Comparison of ENCODE assay signal across 13 mouse cellular contexts in genomic region chr5:131645341-131646191, GRCm38 (mm10).
DNase-seq lines count a peak whose midpoint lies in the region; ATAC-seq lines count a peak whose summit lies in the region.
"Had no signal": no experiment of that assay in that cellular context is flagged by ENCODE, and none has a peak within 500 bp of the region (broad histone marks: within the 10 kb centered on the region; RNA-seq: fewer than 3 reads in every experiment).

No protein-coding gene starts in this region.

- 39% methylated on average over 18 of the region's 18 CpGs for WGBS in kidney, embryonic 15.5 days
- 34% methylated on average over 18 of the region's 18 CpGs for WGBS in embryonic facial prominence, embryonic 14.5 days
- WGBS in hindbrain, embryonic 15.5 days, result 11% methylated on average over 18 of the region's 18 CpGs
- 14% methylated on average over 18 of the region's 18 CpGs for WGBS in neural tube, embryonic 12.5 days
- WGBS in liver, embryonic 11.5 days, result 87% methylated on average over 18 of the region's 18 CpGs

- no peak overlapping the region for H3K9ac ChIP-seq in kidney, embryonic 15.5 days
- no peak overlapping the region for H3K9ac ChIP-seq in embryonic facial prominence, embryonic 14.5 days (ENCODE audit: low read depth, low read length)
- no peak overlapping the region for H3K9ac ChIP-seq in hindbrain, embryonic 15.5 days
- no peak overlapping the region for H3K9ac ChIP-seq in neural tube, embryonic 12.5 days
- H3K9ac ChIP-seq in liver, embryonic 11.5 days (ENCODE audit: low read depth, low read length), result no peak overlapping the region
- H3K9ac ChIP-seq: limb, embryonic 13.5 days had no signal

- no peak; the same call in 1 of the 2 replicates for ATAC-seq in kidney, embryonic 15.5 days (replicated peaks; ENCODE audit: low FRiP score)
- ATAC-seq in embryonic facial prominence, embryonic 14.5 days (ENCODE audit: low read depth), result peak; percentile 34; the same call in 1 of the 2 replicates
- ATAC-seq in hindbrain, embryonic 15.5 days (ENCODE audit: low FRiP score, low read depth), result peak; percentile 58; the same call in 1 of the 2 replicates
- ATAC-seq in neural tube, embryonic 12.5 days (ENCODE audit: low FRiP score, low read depth), result peak; percentile 74
- ATAC-seq in liver, embryonic 11.5 days (replicated peaks; ENCODE audit: low FRiP score), result no peak
- ATAC-seq: Patski had no signal

- DNase-seq in kidney, postnatal 14 days, result no peak
- peak; percentile 87 for DNase-seq in embryonic facial prominence, embryonic 14.5 days (ENCODE audit: low spot score)
- DNase-seq in testis, postnatal 14 days (ENCODE audit: low spot score), result no peak
- DNase-seq in liver, embryonic 11.5 days (ENCODE audit: low spot score), result no peak
- DNase-seq in heart, adult 9 months (ENCODE audit: low spot score in 2 of 2), result no peak
- DNase-seq: gastrocnemius, adult 2 months; right cerebral cortex, postnatal 25 days had no signal

- H3K4me1 ChIP-seq in kidney, embryonic 15.5 days, result peaks cover 71% of the 10 kb centered on the region
- peaks cover 35% of the 10 kb centered on the region for H3K4me1 ChIP-seq in embryonic facial prominence, embryonic 14.5 days (ENCODE audit: control insufficient read depth, insufficient read depth, low read length)
- H3K4me1 ChIP-seq in hindbrain, embryonic 15.5 days (replicated peaks), result peaks cover 74% of the 10 kb centered on the region
- H3K4me1 ChIP-seq in neural tube, embryonic 12.5 days, result peaks cover 72% of the 10 kb centered on the region
- H3K4me1 ChIP-seq in liver, embryonic 11.5 days (replicated peaks; ENCODE audit: control insufficient read depth, insufficient read depth, low read length), result no peaks in the 10 kb centered on the region

- H3K4me3 ChIP-seq in kidney, embryonic 15.5 days (replicated peaks), result no peak overlapping the region
- no peak overlapping the region for H3K4me3 ChIP-seq in embryonic facial prominence, embryonic 14.5 days (ENCODE audit: low read depth, low read length)
- no peak overlapping the region for H3K4me3 ChIP-seq in hindbrain, embryonic 15.5 days
- no peak overlapping the region for H3K4me3 ChIP-seq in neural tube, embryonic 12.5 days
- no peak overlapping the region for H3K4me3 ChIP-seq in liver, embryonic 11.5 days (ENCODE audit: low read depth, low read length)
- H3K4me3 ChIP-seq: gastrocnemius, adult 2 months; limb, embryonic 13.5 days; myocyte had no signal

- no peaks in the 10 kb centered on the region for H3K36me3 ChIP-seq in kidney, embryonic 15.5 days
- no peaks in the 10 kb centered on the region for H3K36me3 ChIP-seq in embryonic facial prominence, embryonic 14.5 days (ENCODE audit: control insufficient read depth, insufficient read depth, low read length)
- H3K36me3 ChIP-seq in hindbrain, embryonic 15.5 days, result no peaks in the 10 kb centered on the region
- no peaks in the 10 kb centered on the region for H3K36me3 ChIP-seq in neural tube, embryonic 12.5 days
- no peaks in the 10 kb centered on the region for H3K36me3 ChIP-seq in liver, embryonic 11.5 days (ENCODE audit: control insufficient read depth, insufficient read depth, low read length)
- H3K36me3 ChIP-seq: limb, embryonic 13.5 days had no signal

- no peaks in the 10 kb centered on the region for H3K27me3 ChIP-seq in kidney, embryonic 15.5 days
- no peaks in the 10 kb centered on the region for H3K27me3 ChIP-seq in embryonic facial prominence, embryonic 14.5 days (replicated peaks; ENCODE audit: control insufficient read depth, insufficient read depth, low read length)
- H3K27me3 ChIP-seq in hindbrain, embryonic 15.5 days, result no peaks in the 10 kb centered on the region
- no peaks in the 10 kb centered on the region for H3K27me3 ChIP-seq in neural tube, embryonic 12.5 days (replicated peaks)
- no peaks in the 10 kb centered on the region for H3K27me3 ChIP-seq in liver, embryonic 11.5 days (replicated peaks; ENCODE audit: control insufficient read depth, insufficient read depth, low read length)
- H3K27me3 ChIP-seq: Patski had no signal

- H3K4me2 ChIP-seq in kidney, embryonic 15.5 days, result no peak overlapping the region
- H3K4me2 ChIP-seq in embryonic facial prominence, embryonic 14.5 days (ENCODE audit: low read depth, low read length), result no peak overlapping the region
- H3K4me2 ChIP-seq in hindbrain, embryonic 15.5 days, result no peak overlapping the region
- H3K4me2 ChIP-seq in neural tube, embryonic 12.5 days (replicated peaks), result no peak overlapping the region
- H3K4me2 ChIP-seq in liver, embryonic 11.5 days, result no peak overlapping the region
- H3K4me2 ChIP-seq: limb, embryonic 13.5 days had no signal

- no peaks in the 10 kb centered on the region for H3K9me3 ChIP-seq in kidney, embryonic 15.5 days (replicated peaks)
- no peaks in the 10 kb centered on the region for H3K9me3 ChIP-seq in embryonic facial prominence, embryonic 14.5 days (ENCODE audit: control insufficient read depth, low read length)
- no peaks in the 10 kb centered on the region for H3K9me3 ChIP-seq in hindbrain, embryonic 15.5 days
- H3K9me3 ChIP-seq in neural tube, embryonic 12.5 days, result no peaks in the 10 kb centered on the region
- H3K9me3 ChIP-seq in liver, embryonic 11.5 days (ENCODE audit: control insufficient read depth, low read length), result no peaks in the 10 kb centered on the region
- H3K9me3 ChIP-seq: limb, embryonic 13.5 days had no signal

- H3K27ac ChIP-seq in kidney, embryonic 15.5 days, result 0 out of 2 replicates have a peak overlapping the region, but pooled peaks have one; percentile 32
- H3K27ac ChIP-seq in embryonic facial prominence, embryonic 14.5 days (replicated peaks; ENCODE audit: low read depth, low read length), result no peak overlapping the region
- H3K27ac ChIP-seq in hindbrain, embryonic 15.5 days (replicated peaks), result peak overlapping the region; percentile 52; the same call in 1 of the 2 replicates
- no peak overlapping the region for H3K27ac ChIP-seq in neural tube, embryonic 12.5 days
- H3K27ac ChIP-seq in liver, embryonic 11.5 days (ENCODE audit: low read depth, low read length), result no peak overlapping the region
- H3K27ac ChIP-seq: gastrocnemius, adult 2 months; limb, embryonic 13.5 days had no signal

Comparison
In these comparisons a context has a peak if more than half of its experiments do, and no peak if none do; other contexts are left out.
1. ATAC-seq: peak in embryonic facial prominence, embryonic 14.5 days (single experiment), hindbrain, embryonic 15.5 days (single experiment) and neural tube, embryonic 12.5 days (single experiment); none in kidney, embryonic 15.5 days (single experiment) and liver, embryonic 11.5 days (single experiment).
2. H3K27ac ChIP-seq: peak in kidney, embryonic 15.5 days (single experiment) and hindbrain, embryonic 15.5 days (single experiment); none in embryonic facial prominence, embryonic 14.5 days (single experiment), neural tube, embryonic 12.5 days (single experiment) and liver, embryonic 11.5 days (single experiment).